Mouse (Mus musculus) limb, embryonic 10.5 days (tissue): ENCODE measurements around the gene Mdm1. TPM values are rescaled to one million over a fixed set of nuclear protein-coding genes. Genes with fewer than 3 reads are reported as not detected.

Source experiments
- DNase-seq: peaks from one replicate; pipeline ENCODE4 v3.0.0-alpha.2; 2017; ENCODE audit warnings: low spot score
- H3K27ac ChIP-seq: fragments of 300-500 bp; sonication (generic); 2 replicates; pipeline ENCODE4 v1.5.1; 2016; ENCODE audit warnings: mild to moderate bottlenecking
- H3K27me3 ChIP-seq: fragments of 300-500 bp; sonication (generic); 2 replicates; pipeline ENCODE4 v1.6.1; 2016; ENCODE audit warnings: low read depth, mild to moderate bottlenecking; ENCODE audit not compliant: poor library complexity, severe bottlenecking
- H3K36me3 ChIP-seq: fragments of 300-500 bp; sonication (generic); 2 replicates; pipeline ENCODE4 v1.6.1; 2016; ENCODE audit warnings: mild to moderate bottlenecking, moderate library complexity
- H3K4me1 ChIP-seq: fragments of 300-500 bp; sonication (generic); 2 replicates; pipeline ENCODE4 v1.6.1; 2016
- H3K4me3 ChIP-seq: fragments of 300-500 bp; sonication (generic); 2 replicates; pipeline ENCODE4 v1.5.1; 2016; ENCODE audit warnings: mild to moderate bottlenecking, moderate library complexity
- H3K9me3 ChIP-seq: fragments of 300-500 bp; sonication (generic); replicated peaks from 2 replicates; pipeline ENCODE4 v1.6.1; 2016; ENCODE audit warnings: mild to moderate bottlenecking
- WGBS: fragments of 180-500 bp; shearing (Covaris S2); methylation state at CpG from one replicate; pipeline ENCODE4 v1.1.7; 2016; 5-methylcytosine and 5-hydroxymethylcytosine counted together
- polyA plus RNA-seq: library from polyadenylated mRNA; unstranded; fragments of >200 nt; fragmentation: Nextera tagmentation; extraction: Ambion mirVana; gene quantifications from 2 replicates; pipeline ENCODE4 v1.2.1, GENCODE M21; 2016

Gene Mdm1
- polyA plus RNA-seq = 44.4 and 57.3 TPM in 2 replicates

DNA sequence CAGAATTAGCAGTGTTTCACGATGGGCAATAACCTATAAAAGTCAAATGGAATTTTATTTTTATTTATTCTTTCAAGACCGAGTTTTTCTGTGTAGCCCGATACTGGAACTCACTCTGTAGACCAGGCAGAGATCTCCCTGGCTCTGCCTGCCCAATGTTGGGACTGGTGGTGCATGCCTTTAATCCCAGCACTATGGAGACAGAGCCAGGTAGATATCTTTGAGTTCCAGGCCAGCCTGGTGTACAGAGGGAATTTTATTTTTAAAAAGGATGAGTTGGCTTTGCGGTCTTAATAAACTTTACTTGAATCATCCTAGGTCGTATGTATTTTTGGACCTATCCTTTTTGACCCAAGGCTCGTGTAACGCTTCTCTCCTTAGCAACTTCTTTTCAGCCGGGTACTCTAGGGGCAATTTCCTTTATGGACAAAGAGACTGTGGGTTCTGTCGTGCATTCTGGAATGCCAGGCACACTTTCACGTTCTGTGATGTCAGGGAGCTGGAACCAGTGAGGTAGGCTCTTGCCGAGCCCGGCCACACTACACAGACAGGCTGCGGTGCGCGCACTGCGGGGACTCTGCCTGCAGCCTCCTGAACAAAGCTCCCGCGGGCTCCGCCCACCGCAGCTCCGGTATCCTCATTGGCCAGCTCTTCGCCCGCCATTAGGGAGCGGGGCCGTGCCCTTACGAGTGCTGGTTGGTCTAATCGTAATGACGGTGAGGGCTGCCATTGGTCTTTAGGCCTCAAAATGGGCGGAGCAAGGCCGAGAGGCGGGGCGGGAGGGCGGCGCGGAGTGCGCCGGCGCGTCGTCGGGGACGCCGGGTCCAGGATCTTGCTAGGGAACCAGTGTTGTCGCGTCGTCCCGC is at the start of gene Mdm1:
TSS of gene Mdm1 (plus strand) at position 794 of the 866 bp plus-strand sequence.
- Histone ChIP-seq H3K9me3 (no peaks in the 10 kb centered on the region), H3K4me3 (peak within 1 kb of the TSS; percentile 74), H3K27ac (peak within 1 kb of the TSS; percentile 89), H3K4me1 (peaks cover 7% of the 10 kb centered on the region), H3K36me3 (peaks cover 29% of the 10 kb centered on the region), H3K27me3 (no peaks in the 10 kb centered on the region)
- peak; percentile 93 for DNase-seq
- 7% methylated on average over 47 of the region's 47 CpGs for WGBS

DNA sequence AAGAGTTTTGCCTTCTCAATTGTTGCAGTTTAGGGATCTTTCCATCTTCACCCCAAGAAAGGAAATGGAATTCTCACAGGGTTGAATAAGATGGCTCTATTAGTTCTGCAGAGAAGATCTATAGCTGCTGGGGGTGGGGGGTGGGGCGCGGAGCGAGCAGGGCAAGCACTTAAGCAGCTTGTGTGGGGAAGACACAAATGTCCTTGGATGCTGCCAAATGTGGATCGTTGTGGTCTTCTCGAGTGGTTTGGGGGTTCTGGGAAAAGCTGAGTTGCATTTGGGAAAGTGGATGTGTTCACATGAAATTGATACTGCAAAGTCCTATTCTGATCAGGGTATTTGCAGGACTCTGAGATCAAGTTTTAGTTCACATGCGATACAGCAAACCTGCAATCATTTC is 48.9 kb upstream of the Mdm1 start:
- H3K36me3 ChIP-seq = no peaks in the 10 kb centered on the region
- no peaks in the 10 kb centered on the region for H3K9me3 ChIP-seq
- no peaks in the 10 kb centered on the region for H3K27me3 ChIP-seq
- H3K27ac ChIP-seq = no peak overlapping the region
- DNase-seq = no peak
- H3K4me1 ChIP-seq = peaks cover 13% of the 10 kb centered on the region
- H3K4me3 ChIP-seq = no peak overlapping the region
- 84% methylated on average over 6 of the region's 6 CpGs for WGBS

DNA sequence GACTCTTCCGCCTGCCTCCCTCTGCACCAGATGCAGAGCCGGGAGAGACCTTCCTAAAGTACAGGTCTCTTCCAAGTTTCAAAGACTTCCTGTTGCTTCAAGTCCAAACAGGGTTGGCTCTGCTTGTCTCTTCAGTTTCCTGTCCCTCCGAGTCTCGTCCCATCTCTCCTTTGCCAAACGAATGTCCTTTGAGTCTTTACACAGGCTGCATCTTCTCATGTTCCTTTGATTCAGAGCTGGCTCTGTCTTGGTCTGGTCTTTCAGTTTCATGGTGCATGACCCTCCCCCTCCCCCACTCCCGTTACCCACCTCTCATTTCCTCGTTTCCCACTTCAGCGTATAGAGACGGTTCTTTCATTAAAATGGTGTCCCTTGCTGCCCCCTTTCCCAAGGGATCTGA is 47.9 kb upstream of the Mdm1 start:
- 66% methylated on average over 9 of the region's 9 CpGs for WGBS

DNA sequence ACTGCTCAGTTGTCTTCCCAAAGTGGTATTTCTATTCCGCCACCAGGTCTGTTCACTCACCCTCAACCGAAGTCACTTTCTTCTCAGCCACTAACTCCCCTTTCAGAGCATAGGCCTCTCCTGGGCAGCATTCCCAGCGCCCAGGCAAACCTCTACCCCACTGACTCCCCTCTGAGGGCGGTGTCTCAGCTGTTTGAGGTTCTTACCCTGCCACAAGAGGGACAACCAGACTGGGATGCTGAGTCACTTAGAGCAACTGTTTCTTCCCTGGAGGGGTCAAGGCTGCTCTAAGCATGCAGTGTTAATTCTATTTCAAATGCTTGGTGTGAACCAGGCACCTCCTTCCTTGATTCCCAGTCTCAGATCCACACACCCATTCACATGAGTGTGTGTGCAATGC is 46.8 kb upstream of the Mdm1 start:
- H3K27me3 ChIP-seq = no peaks in the 10 kb centered on the region
- H3K4me3 ChIP-seq = no peak overlapping the region
- DNase-seq = no peak
- H3K4me1 ChIP-seq = peaks cover 8% of the 10 kb centered on the region; the same call in 1 of the 2 replicates
- H3K36me3 ChIP-seq = no peaks in the 10 kb centered on the region
- 79% methylated on average over 4 of the region's 4 CpGs for WGBS
- no peaks in the 10 kb centered on the region for H3K9me3 ChIP-seq
- no peak overlapping the region for H3K27ac ChIP-seq

More for the DNA sequence above, 47.9 kb upstream of the Mdm1 start:
- Histone ChIP-seq H3K4me1 (peaks cover 8% of the 10 kb centered on the region; the same call in 1 of the 2 replicates), H3K4me3 (no peak overlapping the region), H3K9me3 (no peaks in the 10 kb centered on the region), H3K36me3 (no peaks in the 10 kb centered on the region), H3K27me3 (no peaks in the 10 kb centered on the region), H3K27ac (no peak overlapping the region)
- DNase-seq = no peak

DNA sequence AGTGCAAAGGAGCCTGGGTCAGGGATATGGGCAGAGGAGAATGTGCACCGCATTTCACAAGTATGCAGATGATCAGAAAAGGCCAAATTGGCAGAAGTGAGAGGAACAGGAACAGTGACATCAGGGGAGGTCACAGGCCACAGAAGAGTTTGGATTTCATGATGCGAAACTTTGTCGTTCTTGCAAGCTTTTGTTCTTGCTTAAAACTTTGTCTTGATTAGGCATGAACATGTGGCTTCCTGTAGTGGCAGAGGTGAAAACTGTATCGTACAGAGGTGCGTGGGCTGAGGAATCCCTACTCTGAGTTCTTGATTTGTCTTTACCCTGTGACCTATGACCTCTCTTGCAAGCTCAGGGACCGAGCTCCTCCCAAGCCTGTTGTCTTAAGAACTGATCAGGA is 45.4 kb upstream of the Mdm1 start:
- 88% methylated on average over 6 of the region's 6 CpGs for WGBS
- no peaks in the 10 kb centered on the region for H3K36me3 ChIP-seq
- H3K27ac ChIP-seq = no peak overlapping the region
- H3K9me3 ChIP-seq = no peaks in the 10 kb centered on the region
- H3K4me3 ChIP-seq = no peak overlapping the region
- DNase-seq = no peak
- H3K4me1 ChIP-seq = peaks cover 8% of the 10 kb centered on the region; the same call in 1 of the 2 replicates
- no peaks in the 10 kb centered on the region for H3K27me3 ChIP-seq

DNA sequence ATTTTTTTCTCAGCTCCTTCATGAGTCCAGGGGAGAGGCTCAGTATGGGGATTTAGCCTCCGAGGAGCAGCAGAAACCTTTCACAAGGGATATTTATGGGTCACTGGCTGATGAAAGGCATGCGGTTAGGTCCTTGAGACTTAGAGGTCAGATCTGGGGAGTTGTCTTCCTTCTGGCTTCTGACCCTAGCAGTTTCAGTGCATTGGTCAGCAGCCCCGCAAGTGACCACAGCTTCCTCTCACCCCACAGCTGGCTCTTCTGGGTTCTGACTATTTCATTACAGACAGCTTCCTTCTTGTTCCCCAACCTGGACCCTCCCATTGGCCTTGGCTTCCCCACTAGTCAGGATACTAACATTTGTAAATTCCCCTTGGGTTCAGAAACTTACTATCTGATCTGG is 43.7 kb upstream of the Mdm1 start:
- no peak for DNase-seq
- 81% methylated on average over 3 of the region's 3 CpGs for WGBS

DNA sequence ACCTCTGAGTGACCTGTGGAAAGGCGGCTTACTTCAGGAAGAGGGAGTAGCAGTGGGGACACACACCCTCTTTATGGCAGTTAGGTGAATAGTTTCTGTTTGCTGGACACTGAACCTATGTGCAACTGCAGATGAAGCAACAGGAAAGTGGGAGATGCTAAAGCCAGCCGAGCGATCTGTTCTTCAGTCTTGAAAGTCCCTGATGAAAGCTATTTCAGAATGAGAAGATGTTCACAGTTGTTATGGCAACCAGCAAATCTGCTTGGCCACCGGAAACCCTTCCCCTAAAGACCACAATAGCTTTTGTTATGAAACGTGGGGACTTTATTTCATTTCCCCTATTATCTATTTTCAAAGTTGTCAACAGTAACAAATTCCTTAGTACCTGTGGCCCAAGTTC is 41.0 kb upstream of the Mdm1 start:
- peaks cover 4% of the 10 kb centered on the region for H3K4me1 ChIP-seq
- no peak for DNase-seq

More for the DNA sequence above, 43.7 kb upstream of the Mdm1 start:
- H3K9me3 ChIP-seq = no peaks in the 10 kb centered on the region
- no peak overlapping the region for H3K4me3 ChIP-seq
- H3K4me1 ChIP-seq = peaks cover 4% of the 10 kb centered on the region; the same call in 1 of the 2 replicates
- no peaks in the 10 kb centered on the region for H3K36me3 ChIP-seq
- no peak overlapping the region for H3K27ac ChIP-seq
- no peaks in the 10 kb centered on the region for H3K27me3 ChIP-seq

DNA sequence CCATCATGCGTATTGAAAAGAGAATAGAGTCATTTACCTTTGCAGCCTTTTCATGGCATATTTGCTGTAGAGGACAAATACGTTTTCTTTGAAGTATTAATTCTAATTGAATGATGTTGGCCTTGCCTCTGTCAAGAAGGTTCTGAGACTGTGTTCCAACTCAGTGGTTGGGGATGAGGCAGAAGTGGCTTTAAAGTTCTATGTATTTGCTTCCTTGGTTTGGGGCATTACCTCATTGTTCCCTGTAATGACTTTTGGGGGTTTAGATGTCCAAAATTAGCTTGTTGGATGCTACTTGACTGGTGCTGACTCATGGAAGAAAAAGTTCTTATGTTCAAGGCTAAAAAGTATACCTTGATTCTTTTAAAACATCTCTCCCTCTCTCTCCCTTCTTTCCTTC is 40.6 kb upstream of the Mdm1 start:
- H3K36me3 ChIP-seq = no peaks in the 10 kb centered on the region
- no peak for DNase-seq
- H3K9me3 ChIP-seq = no peaks in the 10 kb centered on the region
- 88% methylated on average over 2 of the region's 2 CpGs for WGBS
- H3K27me3 ChIP-seq = 0 out of 2 replicates have a peak, but pooled peaks cover 5% of the 10 kb centered on the region
- no peak overlapping the region for H3K27ac ChIP-seq
- H3K4me1 ChIP-seq = peaks cover 4% of the 10 kb centered on the region
- no peak overlapping the region for H3K4me3 ChIP-seq

More for the DNA sequence above, 41.0 kb upstream of the Mdm1 start:
- Histone ChIP-seq H3K36me3 (no peaks in the 10 kb centered on the region), H3K27ac (no peak overlapping the region), H3K4me3 (no peak overlapping the region), H3K27me3 (0 out of 2 replicates have a peak, but pooled peaks cover 5% of the 10 kb centered on the region), H3K9me3 (no peaks in the 10 kb centered on the region)
- WGBS = 85% methylated on average over 5 of the region's 5 CpGs

DNA sequence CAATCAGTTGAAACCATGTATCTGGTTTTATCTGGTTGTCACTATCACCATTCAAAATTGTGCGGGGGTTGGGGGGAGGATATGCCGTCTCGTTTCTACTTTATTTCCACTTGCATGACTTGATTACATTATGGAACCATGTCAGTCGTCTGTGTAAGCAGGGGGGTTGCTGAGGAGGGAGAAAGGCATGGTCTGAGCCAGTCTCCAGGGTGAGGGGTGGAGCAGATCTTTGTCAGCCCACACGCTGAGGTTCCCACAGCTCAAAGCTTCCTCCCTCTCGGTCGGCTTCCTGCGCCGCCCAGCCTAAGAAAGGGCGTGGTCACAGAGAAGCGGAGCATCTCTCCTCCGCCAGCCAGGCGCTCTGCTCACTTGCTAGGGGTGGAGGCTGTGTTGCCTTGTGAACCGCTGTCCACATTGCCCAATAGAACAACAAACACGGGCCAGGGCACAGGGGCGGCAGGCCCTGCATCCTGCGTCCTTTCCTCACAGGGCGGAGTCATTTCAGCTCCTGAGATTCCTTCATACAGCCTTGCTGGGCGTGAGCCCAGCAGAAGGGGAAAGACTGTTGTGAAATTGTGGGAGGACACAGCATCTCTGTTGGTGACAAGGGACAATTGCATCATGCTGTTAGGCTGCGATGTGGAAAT is 38.5 kb upstream of the Mdm1 start:
- Histone ChIP-seq H3K27me3 (0 out of 2 replicates have a peak, but pooled peaks cover 5% of the 10 kb centered on the region), H3K27ac (peak overlapping the region; percentile 76), H3K36me3 (no peaks in the 10 kb centered on the region), H3K4me3 (peak overlapping the region; percentile 54), H3K4me1 (peaks cover 4% of the 10 kb centered on the region), H3K9me3 (no peaks in the 10 kb centered on the region)
- peak; percentile 70 for DNase-seq
- WGBS = 2% methylated on average over 20 of the region's 20 CpGs

DNA sequence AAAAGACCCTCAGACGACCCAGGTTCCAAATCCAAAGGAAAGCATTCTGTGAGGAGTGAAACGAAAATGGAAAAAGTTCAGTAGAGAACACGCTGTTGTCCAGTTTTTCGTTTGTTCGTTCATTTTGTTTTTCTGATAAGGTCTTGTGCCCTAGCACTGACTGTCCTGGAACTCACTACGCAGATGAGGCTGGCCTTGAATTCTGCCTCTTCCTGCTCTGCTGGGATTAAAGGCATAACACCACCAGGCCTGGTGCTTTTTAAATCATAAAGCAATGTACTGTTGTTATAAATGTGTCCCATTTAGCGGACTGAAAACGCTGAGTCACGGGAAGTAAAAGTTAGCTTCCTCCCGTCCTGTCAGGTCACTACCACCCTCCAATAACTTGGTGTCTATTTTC is 37.7 kb upstream of the Mdm1 start:
- no peak for DNase-seq
- Histone ChIP-seq H3K4me3 (no peak overlapping the region), H3K36me3 (no peaks in the 10 kb centered on the region), H3K4me1 (peaks cover 4% of the 10 kb centered on the region), H3K27me3 (0 out of 2 replicates have a peak, but pooled peaks cover 5% of the 10 kb centered on the region), H3K9me3 (no peaks in the 10 kb centered on the region), H3K27ac (no peak overlapping the region)
- 85% methylated on average over 10 of the region's 10 CpGs for WGBS

DNA sequence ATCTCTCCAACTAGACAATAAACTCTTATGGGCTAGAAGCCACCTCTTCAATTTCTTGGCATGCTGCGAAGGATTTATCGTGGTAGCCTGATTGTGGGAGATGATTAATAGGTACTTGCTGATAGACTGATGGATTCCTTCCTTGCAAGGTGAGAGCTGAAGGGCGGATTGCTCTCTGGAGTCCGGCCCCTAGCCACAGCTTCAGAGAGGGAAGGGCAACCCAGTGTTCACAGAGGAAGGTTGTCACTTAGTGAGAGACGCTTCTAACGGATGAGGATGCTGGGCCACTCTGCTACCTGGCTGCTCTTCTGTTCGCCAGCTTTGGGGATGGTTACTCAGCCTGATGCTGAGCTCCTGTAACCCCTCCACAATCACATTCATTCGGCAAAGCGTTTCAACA is 34.6 kb upstream of the Mdm1 start:
- no peak overlapping the region for H3K27ac ChIP-seq
- no peaks in the 10 kb centered on the region for H3K9me3 ChIP-seq
- 0 out of 2 replicates have a peak, but pooled peaks cover 5% of the 10 kb centered on the region for H3K27me3 ChIP-seq
- no peak overlapping the region for H3K4me3 ChIP-seq
- WGBS = 77% methylated on average over 9 of the region's 9 CpGs
- no peak for DNase-seq
- peaks cover 19% of the 10 kb centered on the region for H3K4me1 ChIP-seq
- H3K36me3 ChIP-seq = no peaks in the 10 kb centered on the region

DNA sequence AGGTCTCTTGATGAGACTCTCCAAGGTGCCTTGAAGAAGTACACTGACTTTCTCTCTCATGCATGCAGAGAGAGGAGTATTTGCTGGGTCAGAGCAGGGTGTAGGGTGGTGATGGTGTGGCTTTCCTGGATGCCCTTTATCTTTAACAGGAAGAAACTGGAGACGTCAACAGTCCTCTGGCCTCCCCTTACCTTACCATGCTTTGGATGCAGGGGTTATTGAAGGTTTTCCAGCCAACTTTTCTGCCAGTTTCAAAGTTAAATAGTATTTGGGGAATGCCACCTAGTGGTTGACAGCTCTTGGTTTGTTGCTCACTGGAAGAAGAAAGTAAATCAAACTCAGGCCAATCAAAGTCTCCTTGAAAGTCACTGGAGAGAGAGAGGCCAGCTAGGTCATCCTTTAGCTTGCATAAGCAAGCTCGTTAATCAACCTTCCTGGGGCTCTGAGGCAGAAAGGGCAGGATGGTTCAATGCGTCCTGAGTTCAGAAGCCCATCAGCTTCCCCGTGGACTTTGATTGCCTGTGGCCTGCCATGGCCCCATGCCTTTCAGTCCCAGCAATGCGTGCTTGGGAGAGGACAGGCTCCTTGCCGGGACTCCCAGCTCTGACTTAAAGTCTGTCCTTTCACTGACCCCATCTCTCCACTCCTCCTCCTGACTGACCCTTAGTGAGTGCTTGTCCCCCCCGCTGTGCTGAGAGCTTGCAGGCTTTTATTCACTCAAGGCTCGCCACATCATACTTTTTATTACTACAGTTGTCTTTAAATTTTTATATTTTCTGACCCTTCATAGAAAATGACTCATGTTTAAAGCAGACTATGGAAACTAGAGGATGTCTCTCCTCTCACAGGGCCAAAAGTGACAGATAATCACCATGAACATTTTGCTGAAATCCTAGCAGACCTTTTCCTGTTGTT is 31.3 kb upstream of the Mdm1 start:
- no peaks in the 10 kb centered on the region for H3K9me3 ChIP-seq
- WGBS = 16% methylated on average over 8 of the region's 8 CpGs
- no peak overlapping the region for H3K4me3 ChIP-seq
- 0 out of 2 replicates have a peak, but pooled peaks cover under 1% of the 10 kb centered on the region for H3K27me3 ChIP-seq
- H3K27ac ChIP-seq = no peak overlapping the region
- no peaks in the 10 kb centered on the region for H3K36me3 ChIP-seq
- DNase-seq = no peak
- H3K4me1 ChIP-seq = peaks cover 28% of the 10 kb centered on the region
